Mouse (Mus musculus): ENCODE measurements around the gene Ankrd54. TPM values are rescaled to one million over a fixed set of nuclear protein-coding genes. Genes with fewer than 3 reads are reported as not detected.

Ankrd54 gene
- polyA plus RNA-seq, 1 experiment, result 45.6 TPM

DNA sequence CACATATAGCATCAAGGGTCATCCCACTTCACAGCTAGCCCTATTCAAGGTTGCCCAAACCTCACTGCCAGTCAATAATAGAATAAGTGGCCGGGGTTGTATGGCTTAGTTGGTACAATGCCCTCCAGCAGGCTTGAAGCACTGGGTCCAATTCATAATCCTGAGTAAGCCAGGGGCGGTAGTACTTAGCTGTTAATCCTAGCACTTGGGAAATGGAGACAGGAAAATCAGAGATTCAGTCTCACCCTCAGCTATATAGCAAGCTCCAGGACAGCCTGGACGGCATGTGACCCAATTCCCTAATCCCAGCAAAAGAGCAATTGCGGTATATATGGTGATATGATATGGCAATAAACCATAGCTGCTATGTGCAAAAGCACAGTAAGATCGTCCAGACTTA lies 55.6 kb downstream of the Ankrd54 start:
- Histone ChIP-seq H3K4me3 (ENCODE audit: insufficient read depth, poor library complexity, severe bottlenecking) (no peak overlapping the region), H3K79me2 (ENCODE audit: control insufficient read depth, insufficient read depth) (no peaks in the 10 kb centered on the region), H3K36me3 (ENCODE audit: control insufficient read depth, insufficient read depth) (peaks cover 33% of the 10 kb centered on the region), H3K79me3 (ENCODE audit: low read depth) (no peaks in the 10 kb centered on the region), H3ac (ENCODE audit: control insufficient read depth, insufficient read length, low read depth) (no peak overlapping the region), H3K27me3 (ENCODE audit: control insufficient read depth, insufficient read depth, insufficient read length) (no peaks in the 10 kb centered on the region)
- TF ChIP-seq CEBPB (IDR thresholded peaks at IDR 0.05; ENCODE audit: low read depth), result no peak

GRCm38 (mm10) chr15:79006638-79007037 lies 56.1 kb downstream of the Ankrd54 start:
- Histone ChIP-seq H3K27me3 (ENCODE audit: control insufficient read depth, insufficient read depth, insufficient read length) (no peaks in the 10 kb centered on the region), H3K79me2 (ENCODE audit: control insufficient read depth, insufficient read depth) (no peaks in the 10 kb centered on the region), H3K79me3 (ENCODE audit: low read depth) (no peaks in the 10 kb centered on the region), H3K4me3 (ENCODE audit: insufficient read depth, poor library complexity, severe bottlenecking) (no peak overlapping the region), H3K36me3 (ENCODE audit: control insufficient read depth, insufficient read depth) (peaks cover 33% of the 10 kb centered on the region), H3ac (ENCODE audit: control insufficient read depth, insufficient read length, low read depth) (no peak overlapping the region)
- TF ChIP-seq MYOD1 (IDR thresholded peaks at IDR 0.05; ENCODE audit: control insufficient read depth, insufficient read length, low read depth), result no peak
- no peak for TF ChIP-seq CEBPB (IDR thresholded peaks at IDR 0.05; ENCODE audit: low read depth)
- TF ChIP-seq FOSL1 (IDR thresholded peaks at IDR 0.05; ENCODE audit: insufficient read depth, low read length, poor library complexity, severe bottlenecking), result no peak
- TF ChIP-seq MYOG (IDR thresholded peaks at IDR 0.05; ENCODE audit: control insufficient read depth, extremely low read depth, insufficient read length), result no peak
- TF ChIP-seq CTCF (IDR thresholded peaks at IDR 0.05; ENCODE audit: control insufficient read depth, insufficient read depth, insufficient read length), result no peak
- no peak for TF ChIP-seq USF1 (IDR thresholded peaks at IDR 0.05; ENCODE audit: low read depth)
- no peak for TF ChIP-seq MAX (IDR thresholded peaks at IDR 0.05)

DNA sequence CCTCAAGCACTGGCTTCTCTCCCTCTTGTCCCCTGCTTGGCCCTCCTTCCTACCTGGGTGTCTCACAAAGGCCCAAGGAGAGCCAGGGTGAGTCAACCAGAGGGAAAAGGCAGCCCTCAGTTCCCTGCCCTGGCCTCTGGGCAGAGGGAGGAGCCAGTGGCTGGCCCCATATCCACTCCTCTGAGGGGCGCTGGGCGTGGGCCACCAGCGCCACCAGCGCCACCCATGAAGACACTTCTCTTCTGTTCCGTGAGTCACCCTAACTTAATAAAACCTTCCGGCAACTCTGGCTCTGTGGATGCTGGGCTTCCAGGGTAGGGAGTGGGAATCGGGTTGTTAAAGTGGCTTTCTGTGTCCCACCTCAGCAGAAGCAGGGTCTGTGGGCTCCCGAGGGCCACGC lies 57.1 kb downstream of the Ankrd54 start:
- no peaks in the 10 kb centered on the region for H3K79me2 ChIP-seq (ENCODE audit: control insufficient read depth, insufficient read depth)
- no peaks in the 10 kb centered on the region for H3K79me3 ChIP-seq (ENCODE audit: low read depth)
- H3K27me3 ChIP-seq (ENCODE audit: control insufficient read depth, insufficient read depth, insufficient read length), result no peaks in the 10 kb centered on the region
- peaks cover 39% of the 10 kb centered on the region for H3K36me3 ChIP-seq (ENCODE audit: control insufficient read depth, insufficient read depth)
- no peak overlapping the region for H3ac ChIP-seq (ENCODE audit: control insufficient read depth, insufficient read length, low read depth)
- TF ChIP-seq FOSL1 (IDR thresholded peaks at IDR 0.05; ENCODE audit: insufficient read depth, low read length, poor library complexity, severe bottlenecking), result no peak
- no peak for TF ChIP-seq MYOG (IDR thresholded peaks at IDR 0.05; ENCODE audit: control insufficient read depth, extremely low read depth, insufficient read length)
- TF ChIP-seq CEBPB (IDR thresholded peaks at IDR 0.05; ENCODE audit: low read depth), result no peak
- TF ChIP-seq MAX (IDR thresholded peaks at IDR 0.05), result no peak
- TF ChIP-seq CTCF (IDR thresholded peaks at IDR 0.05; ENCODE audit: control insufficient read depth, insufficient read depth, insufficient read length), result no peak
- H3K4me3 ChIP-seq (ENCODE audit: insufficient read depth, poor library complexity, severe bottlenecking), result no peak overlapping the region

Other genes starting within 250 kb of the Ankrd54 start
- 55.2 TPM for gene Cdc42ep1, start 220.3 kb downstream of the Ankrd54 start, polyA plus RNA-seq (2012; fragmentation: generic; extraction: Trizol)
- gene Lgals2, start 207.4 kb downstream of the Ankrd54 start, polyA plus RNA-seq (2012; fragmentation: generic; extraction: Trizol), result 1.3 TPM
- gene Gga1, start 185.7 kb downstream of the Ankrd54 start, polyA plus RNA-seq (2012; fragmentation: generic; extraction: Trizol), result 71.2 TPM
- gene Gm49510, start 163.2 kb downstream of the Ankrd54 start, polyA plus RNA-seq (2012; fragmentation: generic; extraction: Trizol), result 0.07 TPM
- 23.4 TPM for gene Sh3bp1, start 163.1 kb downstream of the Ankrd54 start, polyA plus RNA-seq (2012; fragmentation: generic; extraction: Trizol)
- gene Pdxp, start 149.0 kb downstream of the Ankrd54 start, polyA plus RNA-seq (2012; fragmentation: generic; extraction: Trizol), result 25.1 TPM
- gene Lgals1, start 136.2 kb downstream of the Ankrd54 start, polyA plus RNA-seq (2012; fragmentation: generic; extraction: Trizol), result 18,755 TPM
- gene Nol12, start 128.0 kb downstream of the Ankrd54 start, polyA plus RNA-seq (2012; fragmentation: generic; extraction: Trizol), result 108 TPM
- 35.7 TPM for gene Triobp, start 115.2 kb downstream of the Ankrd54 start, polyA plus RNA-seq (2012; fragmentation: generic; extraction: Trizol)
- 111 TPM for gene H1f0, start 34.4 kb downstream of the Ankrd54 start, polyA plus RNA-seq (2012; fragmentation: generic; extraction: Trizol)
- gene Galr3, start 21.0 kb downstream of the Ankrd54 start, polyA plus RNA-seq (2012; fragmentation: generic; extraction: Trizol), result not detected
- 369 TPM for gene Eif3l, start 12.3 kb upstream of the Ankrd54 start, polyA plus RNA-seq (2012; fragmentation: generic; extraction: Trizol)
- gene Micall1, start 46.0 kb upstream of the Ankrd54 start, polyA plus RNA-seq (2012; fragmentation: generic; extraction: Trizol), result 12.7 TPM
- gene Polr2f, start 78.1 kb upstream of the Ankrd54 start, polyA plus RNA-seq (2012; fragmentation: generic; extraction: Trizol), result 436 TPM
- 5.6 TPM for gene 1700088E04Rik, start 78.4 kb upstream of the Ankrd54 start, polyA plus RNA-seq (2012; fragmentation: generic; extraction: Trizol)
- not detected for gene Sox10, start 102.3 kb upstream of the Ankrd54 start, polyA plus RNA-seq (2012; fragmentation: generic; extraction: Trizol)
- gene Pick1, start 166.3 kb upstream of the Ankrd54 start, polyA plus RNA-seq (2012; fragmentation: generic; extraction: Trizol), result 15.3 TPM
- 0.01 TPM for gene Gm49486, start 166.5 kb upstream of the Ankrd54 start, polyA plus RNA-seq (2012; fragmentation: generic; extraction: Trizol)
- gene Slc16a8, start 191.9 kb upstream of the Ankrd54 start, polyA plus RNA-seq (2012; fragmentation: generic; extraction: Trizol), result 0.11 TPM
- 1.2 TPM for gene Baiap2l2, start 222.6 kb upstream of the Ankrd54 start, polyA plus RNA-seq (2012; fragmentation: generic; extraction: Trizol)